Mouse (Mus musculus) olfactory bulb, adult 2 months (tissue): ENCODE data around the gene Tfpi.

Experiments used
- CTCF ChIP-seq: fragments of 200-500 bp; IDR thresholded peaks from 2 replicates; pipeline ENCODE4 v1.5.1; 2012; ENCODE audit warnings: low read depth, mild to moderate bottlenecking, low read length, moderate library complexity; ENCODE audit not compliant: insufficient read depth
- POLR2A ChIP-seq: fragments of 200-500 bp; IDR thresholded peaks from 2 replicates; pipeline ENCODE4 v1.6.1; 2012; ENCODE audit warnings: mild to moderate bottlenecking, low read depth, low read length, moderate library complexity; ENCODE audit not compliant: insufficient read depth

- TF ChIP-seq CTCF, result no peak
- TF ChIP-seq POLR2A, result no peak
Measured at GRCm38 (mm10) chr2:84428836-84429235, 47.7 kb downstream of the Tfpi start.
